ENCODE assay signal across 17 mouse cellular contexts in genomic region chr4:114779475-114779757, GRCm38 (mm10). TPM values are rescaled to one million over a fixed set of nuclear protein-coding genes. Genes with fewer than 3 reads are reported as not detected.
DNase-seq lines count a peak whose midpoint lies in the region; ATAC-seq and TF ChIP-seq lines count a peak whose summit lies in the region.
"Had no signal": no experiment of that assay in that cellular context is flagged by ENCODE, and none has a peak within 500 bp of the region (broad histone marks: within the 10 kb centered on the region; RNA-seq: fewer than 3 reads in every experiment).

No protein-coding gene starts in this region.

- H3K9me3 ChIP-seq in forebrain, postnatal 0 days (ENCODE audit: low read length): no peaks in the 10 kb centered on the region
- no peaks in the 10 kb centered on the region for H3K9me3 ChIP-seq in forebrain, embryonic 14.5 days (replicated peaks; ENCODE audit: control insufficient read depth, low read length)
- H3K9me3 ChIP-seq in lung, postnatal 0 days (ENCODE audit: low read length): no peaks in the 10 kb centered on the region
- no peaks in the 10 kb centered on the region for H3K9me3 ChIP-seq in embryonic facial prominence, embryonic 14.5 days (ENCODE audit: control insufficient read depth, low read length)
- no peaks in the 10 kb centered on the region for H3K9me3 ChIP-seq in neural tube, embryonic 13.5 days
- H3K9me3 ChIP-seq: heart, embryonic 12.5 days; midbrain, embryonic 12.5 days had no signal

- no peak overlapping the region for H3K27ac ChIP-seq in forebrain, postnatal 0 days (ENCODE audit: low read depth, low read length)
- H3K27ac ChIP-seq in forebrain, embryonic 14.5 days (ENCODE audit: low read depth, low read length): no peak overlapping the region
- no peak overlapping the region for H3K27ac ChIP-seq in lung, postnatal 0 days (ENCODE audit: low read length)
- H3K27ac ChIP-seq in embryonic facial prominence, embryonic 14.5 days (replicated peaks; ENCODE audit: low read depth, low read length): peak overlapping the region; percentile 71
- H3K27ac ChIP-seq in neural tube, embryonic 13.5 days (replicated peaks): no peak overlapping the region
- H3K27ac ChIP-seq: midbrain, embryonic 12.5 days had no signal

- no peak for DNase-seq in forebrain, postnatal 0 days
- DNase-seq in forebrain, embryonic 14.5 days (ENCODE audit: low spot score): no peak
- DNase-seq in lung, postnatal 0 days (ENCODE audit: low spot score): no peak
- no peak for DNase-seq in lung, postnatal 25 days (ENCODE audit: low spot score)
- DNase-seq in embryonic facial prominence, embryonic 14.5 days (ENCODE audit: low spot score): peak; percentile 83
- DNase-seq in c-Kit-positive CD71-positive TER-119-positive erythroid progenitor cells, embryonic 14.5 days (ENCODE audit: low spot score): no peak
- DNase-seq in ovary, adult 18-20 months (ENCODE audit: low spot score): no peak
- DNase-seq: adrenal gland, postnatal 10 days; liver, postnatal 0 days; spleen, adult 18-20 months had no signal

- no peak overlapping the region for H3K4me2 ChIP-seq in forebrain, postnatal 0 days (ENCODE audit: low read depth)
- no peak overlapping the region for H3K4me2 ChIP-seq in forebrain, embryonic 14.5 days (ENCODE audit: low read length)
- H3K4me2 ChIP-seq in lung, postnatal 0 days (replicated peaks; ENCODE audit: low read depth, low read length): peak overlapping the region; percentile 15; the same call in 1 of the 2 replicates
- peak overlapping the region; percentile 27; the same call in 1 of the 2 replicates for H3K4me2 ChIP-seq in embryonic facial prominence, embryonic 14.5 days (ENCODE audit: low read depth, low read length)
- H3K4me2 ChIP-seq in neural tube, embryonic 13.5 days: no peak overlapping the region
- H3K4me2 ChIP-seq: heart, embryonic 12.5 days; midbrain, embryonic 12.5 days had no signal

- TF ChIP-seq EP300 in lung, postnatal 0 days (IDR thresholded peaks at IDR 0.05): no peak

- H3K4me3 ChIP-seq in forebrain, postnatal 0 days (ENCODE audit: low read depth, low read length): no peak overlapping the region
- no peak overlapping the region for H3K4me3 ChIP-seq in forebrain, embryonic 14.5 days (ENCODE audit: low read depth, low read length)
- H3K4me3 ChIP-seq in lung, postnatal 0 days (ENCODE audit: low read depth, low read length): no peak overlapping the region
- no peak overlapping the region for H3K4me3 ChIP-seq in embryonic facial prominence, embryonic 14.5 days (ENCODE audit: low read depth, low read length)
- no peak overlapping the region for H3K4me3 ChIP-seq in neural tube, embryonic 13.5 days
- H3K4me3 ChIP-seq: heart, embryonic 12.5 days; midbrain, embryonic 12.5 days had no signal

- no peaks in the 10 kb centered on the region for H3K36me3 ChIP-seq in forebrain, postnatal 0 days (ENCODE audit: insufficient read depth)
- no peaks in the 10 kb centered on the region for H3K36me3 ChIP-seq in forebrain, embryonic 14.5 days (ENCODE audit: control insufficient read depth, insufficient read depth, low read length)
- no peaks in the 10 kb centered on the region for H3K36me3 ChIP-seq in lung, postnatal 0 days (ENCODE audit: insufficient read depth, low read length)
- H3K36me3 ChIP-seq in embryonic facial prominence, embryonic 14.5 days (ENCODE audit: control insufficient read depth, insufficient read depth, low read length): no peaks in the 10 kb centered on the region
- H3K36me3 ChIP-seq in neural tube, embryonic 13.5 days: no peaks in the 10 kb centered on the region
- H3K36me3 ChIP-seq: heart, embryonic 12.5 days; midbrain, embryonic 12.5 days had no signal

- TF ChIP-seq CTCF in forebrain, postnatal 0 days (IDR thresholded peaks at IDR 0.05; ENCODE audit: low read depth): no peak
- no peak for TF ChIP-seq CTCF in lung, postnatal 0 days (IDR thresholded peaks at IDR 0.05)

- H3K9ac ChIP-seq in forebrain, postnatal 0 days: no peak overlapping the region
- no peak overlapping the region for H3K9ac ChIP-seq in forebrain, embryonic 14.5 days (ENCODE audit: low read length)
- no peak overlapping the region for H3K9ac ChIP-seq in lung, postnatal 0 days (replicated peaks; ENCODE audit: low read depth)
- peak overlapping the region; percentile 10; the same call in 1 of the 2 replicates for H3K9ac ChIP-seq in embryonic facial prominence, embryonic 14.5 days (ENCODE audit: low read depth, low read length)
- no peak overlapping the region for H3K9ac ChIP-seq in neural tube, embryonic 13.5 days
- H3K9ac ChIP-seq: heart, embryonic 12.5 days; liver, postnatal 0 days; midbrain, embryonic 12.5 days had no signal

- no peaks in the 10 kb centered on the region for H3K27me3 ChIP-seq in forebrain, postnatal 0 days (ENCODE audit: insufficient read depth, low read length)
- no peaks in the 10 kb centered on the region for H3K27me3 ChIP-seq in forebrain, embryonic 14.5 days (replicated peaks; ENCODE audit: control insufficient read depth, insufficient read depth, low read length)
- no peaks in the 10 kb centered on the region for H3K27me3 ChIP-seq in lung, postnatal 0 days (replicated peaks; ENCODE audit: insufficient read depth, low read length)
- H3K27me3 ChIP-seq in embryonic facial prominence, embryonic 14.5 days (replicated peaks; ENCODE audit: control insufficient read depth, insufficient read depth, low read length): peaks cover 16% of the 10 kb centered on the region; the same call in 1 of the 2 replicates
- peaks cover 10% of the 10 kb centered on the region; the same call in 1 of the 2 replicates for H3K27me3 ChIP-seq in neural tube, embryonic 13.5 days
- H3K27me3 ChIP-seq: heart, embryonic 12.5 days; midbrain, embryonic 12.5 days had no signal

- no peaks in the 10 kb centered on the region for H3K4me1 ChIP-seq in forebrain, postnatal 0 days (ENCODE audit: insufficient read depth)
- no peaks in the 10 kb centered on the region for H3K4me1 ChIP-seq in forebrain, embryonic 14.5 days (ENCODE audit: control insufficient read depth, insufficient read depth, low read length)
- peaks cover 5% of the 10 kb centered on the region; the same call in 1 of the 2 replicates for H3K4me1 ChIP-seq in lung, postnatal 0 days (ENCODE audit: insufficient read depth, low read depth, low read length)
- H3K4me1 ChIP-seq in embryonic facial prominence, embryonic 14.5 days (ENCODE audit: control insufficient read depth, insufficient read depth, low read length): peaks cover 24% of the 10 kb centered on the region
- H3K4me1 ChIP-seq in neural tube, embryonic 13.5 days (replicated peaks): peaks cover 25% of the 10 kb centered on the region

- 24% methylated on average over 5 of the region's 5 CpGs for WGBS in forebrain, postnatal 0 days
- 23% methylated on average over 5 of the region's 5 CpGs for WGBS in forebrain, embryonic 14.5 days
- WGBS in lung, postnatal 0 days: 21% methylated on average over 5 of the region's 5 CpGs
- WGBS in embryonic facial prominence, embryonic 14.5 days: 10% methylated on average over 5 of the region's 5 CpGs
- WGBS in neural tube, embryonic 13.5 days: 16% methylated on average over 5 of the region's 5 CpGs

- ATAC-seq in forebrain, postnatal 0 days: peak; percentile 25; the same call in 1 of the 2 replicates
- ATAC-seq in forebrain, embryonic 14.5 days: no peak
- no peak for ATAC-seq in lung, postnatal 0 days
- peak; percentile 31; the same call in 1 of the 2 replicates for ATAC-seq in embryonic facial prominence, embryonic 14.5 days (ENCODE audit: low read depth)
- peak; percentile 37 for ATAC-seq in neural tube, embryonic 13.5 days (ENCODE audit: low read depth)
- ATAC-seq: inflammation-experienced regulatory T-cells, adult 6 months had no signal

RNA-seq across cellular contexts. Expression of gene Gm12830, which starts 42.1 kb away (rescaled TPM):
- total RNA-seq in forebrain, postnatal 0 days (2014; rRNA removed): not detected in 2 replicates
- not detected in 2 replicates for polyA plus RNA-seq in forebrain, postnatal 0 days (2015; fragmentation: Nextera tagmentation; extraction: Ambion mirVana)
- polyA plus RNA-seq in forebrain, embryonic 14.5 days (2014; fragmentation: Nextera tagmentation; extraction: Ambion mirVana): not detected in 2 replicates
- polyA plus RNA-seq in lung, postnatal 0 days (2015; fragmentation: Nextera tagmentation; extraction: Ambion mirVana): not detected in 2 replicates
- polyA plus RNA-seq in embryonic facial prominence, embryonic 14.5 days (2014; fragmentation: Nextera tagmentation; extraction: Ambion mirVana): not detected in 2 replicates
- not detected in 2 replicates for polyA plus RNA-seq in neural tube, embryonic 13.5 days (2015; fragmentation: Nextera tagmentation; extraction: Ambion mirVana)
- total RNA-seq: adrenal gland, postnatal 10 days; gastrocnemius, adult 18-20 months; left cerebral cortex, adult 8-10 months had no signal
- polyA plus RNA-seq: C2C12; heart, embryonic 12.5 days; inflammation-experienced regulatory T-cells, adult 6 months; liver, postnatal 0 days; midbrain, embryonic 12.5 days had no signal

Comparison
In these comparisons a context has a peak if more than half of its experiments do, and no peak if none do; other contexts are left out.
1. ATAC-seq: peak in forebrain, postnatal 0 days (single experiment), embryonic facial prominence, embryonic 14.5 days (single experiment) and neural tube, embryonic 13.5 days (single experiment); none in forebrain, embryonic 14.5 days (single experiment) and lung, postnatal 0 days (single experiment).
2. H3K4me2 ChIP-seq: peak in lung, postnatal 0 days (single experiment) and embryonic facial prominence, embryonic 14.5 days (single experiment); none in forebrain, postnatal 0 days (single experiment), forebrain, embryonic 14.5 days (single experiment) and neural tube, embryonic 13.5 days (single experiment).